Mouse (Mus musculus): ENCODE data around the gene Ces3a.

The Ces3a gene

GRCm38 (mm10) chr8:105048371-105048854, at the start of gene Ces3a:
Gene Ces3a, plus strand, starts transcription at chr8:105048601.
- ChIA-PET POLR2A (interaction anchor here in 1 of 4 experiments (0.6 kb wide), 1 partner anchor 391 kb away, joined by 4 read pairs; no protein-coding TSS in a partner anchor), CTCF (no interaction called here)

- POLR2A ChIA-PET = no interaction called here
Observed at GRCm38 (mm10) chr8:104999183-104999582, 49.2 kb upstream of the Ces3a start.

GRCm38 (mm10) chr8:105000586-105000985, 47.8 kb upstream of the Ces3a start, which contains the start of gene Ces2h:
Gene Ces2h, plus strand, starts transcription at chr8:105000853.
- POLR2A ChIA-PET = no interaction called here
- CTCF ChIA-PET = no interaction called here

More at GRCm38 (mm10) chr8:104999183-104999582, 49.2 kb upstream of the Ces3a start:
- CTCF ChIA-PET = no interaction called here

GRCm38 (mm10) chr8:105010000-105010399, 38.4 kb upstream of the Ces3a start:
- POLR2A ChIA-PET = no interaction called here
- CTCF ChIA-PET = no interaction called here

GRCm38 (mm10) chr8:105011136-105011535, 37.3 kb upstream of the Ces3a start:
- CTCF ChIA-PET = interaction anchor here in 1 of 4 experiments (0.6 kb wide), 1 partner anchor 925 kb away, joined by 8 read pairs; no protein-coding TSS in a partner anchor
- POLR2A ChIA-PET = no interaction called here

GRCm38 (mm10) chr8:105014391-105014790, 34.0 kb upstream of the Ces3a start:
- ChIA-PET CTCF (no interaction called here), POLR2A (no interaction called here)

- ChIA-PET POLR2A (no interaction called here), CTCF (no interaction called here)
Observed at GRCm38 (mm10) chr8:105021954-105022353, 26.4 kb upstream of the Ces3a start.

GRCm38 (mm10) chr8:105023087-105023486, 25.3 kb upstream of the Ces3a start:
- POLR2A ChIA-PET = no interaction called here
- CTCF ChIA-PET = no interaction called here

GRCm38 (mm10) chr8:105025050-105025449, 23.4 kb upstream of the Ces3a start:
- CTCF ChIA-PET = interaction anchor here in 1 of 4 experiments (0.6 kb wide), 1 partner anchor 1176 kb away, joined by 8 read pairs; no protein-coding TSS in a partner anchor
- POLR2A ChIA-PET = no interaction called here

GRCm38 (mm10) chr8:105043510-105043909, 4.9 kb upstream of the Ces3a start:
- POLR2A ChIA-PET = no interaction called here
- CTCF ChIA-PET = no interaction called here

- CTCF ChIA-PET = no interaction called here
- POLR2A ChIA-PET = no interaction called here
Observed at GRCm38 (mm10) chr8:105045824-105046401, 2.5 kb upstream of the Ces3a start.

- CTCF ChIA-PET = interaction anchor here in 1 of 4 experiments (0.6 kb wide), 1 partner anchor 227 kb away, joined by 3 read pairs; no protein-coding TSS in a partner anchor
- POLR2A ChIA-PET = no interaction called here
Observed at GRCm38 (mm10) chr8:105056211-105056610, 7.8 kb downstream of the Ces3a start.

- CTCF ChIA-PET = interaction anchor here in 1 of 4 experiments (0.6 kb wide), 1 partner anchor 98 kb away, joined by 3 read pairs; no protein-coding TSS in a partner anchor
- POLR2A ChIA-PET = no interaction called here
Observed at GRCm38 (mm10) chr8:105060056-105060455, 11.7 kb downstream of the Ces3a start.

- CTCF ChIA-PET = interaction anchor here (0.6 to 2.1 kb wide), 22 partner anchors 54 to 1979 kb away, joined by 3 to 11 read pairs (median 4); partner anchors contain the start of gene 4931428F04Rik (in 2 of the 4)
- POLR2A ChIA-PET = interaction anchor here in 1 of 4 experiments (0.5 to 0.6 kb wide), 2 partner anchors 105 to 1449 kb away, joined by 3 to 10 read pairs; no protein-coding TSS in a partner anchor
Observed at GRCm38 (mm10) chr8:105066761-105067160, 18.4 kb downstream of the Ces3a start.

GRCm38 (mm10) chr8:105067905-105068304, 19.5 kb downstream of the Ces3a start:
- ChIA-PET CTCF (interaction anchor here in 3 of 4 experiments (0.6 to 2.1 kb wide), 4 partner anchors 128 to 223 kb away, joined by 3 to 11 read pairs (median 8); partner anchors contain the start of gene 4931428F04Rik (in 1 of the 3)), POLR2A (interaction anchor here in 1 of 4 experiments (0.6 kb wide), 1 partner anchor 15 kb away, joined by 3 read pairs; no protein-coding TSS in a partner anchor)

- ChIA-PET POLR2A (no interaction called here), CTCF (no interaction called here)
Observed at GRCm38 (mm10) chr8:105068971-105069370, 20.6 kb downstream of the Ces3a start.

GRCm38 (mm10) chr8:105076601-105077000, 28.2 kb downstream of the Ces3a start:
- CTCF ChIA-PET = no interaction called here
- POLR2A ChIA-PET = interaction anchor here in 1 of 4 experiments (0.6 kb wide), 2 partner anchors 287 to 498 kb away, joined by 3 to 5 read pairs; no protein-coding TSS in a partner anchor

- CTCF ChIA-PET = no interaction called here
- POLR2A ChIA-PET = interaction anchor here in 1 of 4 experiments (0.6 kb wide), 2 partner anchors 287 to 498 kb away, joined by 3 to 5 read pairs; no protein-coding TSS in a partner anchor
Observed at GRCm38 (mm10) chr8:105077071-105077470, 28.7 kb downstream of the Ces3a start.

- CTCF ChIA-PET = no interaction called here
- POLR2A ChIA-PET = no interaction called here
Observed at GRCm38 (mm10) chr8:105078591-105078990, 30.2 kb downstream of the Ces3a start.

- ChIA-PET CTCF (interaction anchor here in 1 of 4 experiments (0.5 kb wide), 1 partner anchor 931 kb away, joined by 7 read pairs; the partner anchor contains the start of gene Ddx28), POLR2A (no interaction called here)
Observed at GRCm38 (mm10) chr8:105080814-105081336, 32.5 kb downstream of the Ces3a start.

Data from embryonic stem cell, embryonic (primary cell).